Mouse (Mus musculus) small intestine, adult 2 months (tissue): ENCODE measurements around the gene Dedd2.

Source experiments
- CTCF ChIP-seq: fragments of 200-500 bp; IDR thresholded peaks from 2 replicates; pipeline ENCODE4 v1.5.1; 2012; ENCODE audit warnings: low read depth, mild to moderate bottlenecking, control low read depth, inconsistent platforms, low read length, moderate library complexity, mixed read lengths; ENCODE audit not compliant: insufficient replicate concordance, insufficient read length; ENCODE audit errors: extremely low read depth
- POLR2A ChIP-seq: fragments of 200-500 bp; IDR thresholded peaks from 2 replicates; pipeline ENCODE4 v1.6.1; 2012; ENCODE audit warnings: low read depth, mild to moderate bottlenecking, control low read depth, inconsistent platforms, low read length, moderate library complexity

DNA sequence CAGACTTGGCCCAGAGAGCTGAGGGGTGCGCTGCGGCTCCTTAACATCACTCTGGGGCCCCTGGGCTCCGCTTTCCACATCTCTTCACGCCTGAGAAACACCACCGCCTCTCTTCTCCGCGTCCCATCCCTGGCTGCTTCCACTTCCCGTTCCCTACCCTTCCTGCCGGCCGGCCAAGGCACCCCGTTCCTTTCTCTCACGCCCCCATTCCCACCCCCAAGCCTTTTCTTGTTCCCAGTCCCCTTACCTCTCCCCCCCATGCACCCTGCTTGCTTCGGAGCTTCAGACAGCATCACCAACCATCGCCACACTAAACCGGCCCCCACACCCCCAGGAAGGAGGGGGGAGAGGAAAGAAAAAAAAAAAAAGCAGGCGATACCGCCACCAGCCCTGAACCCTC, 42.1 kb downstream of the Dedd2 start:
- TF ChIP-seq CTCF = no peak
- TF ChIP-seq POLR2A = no peak
